Mouse (Mus musculus) brain, embryonic 18.5 days (tissue): ENCODE results near the gene Slc35a3.

ENCODE experiments used
- DNase-seq: peaks from one replicate; pipeline ENCODE4 v3.0.0-alpha.2; 2012; ENCODE audit warnings: low read depth, low spot score

Gene Slc35a3

DNA sequence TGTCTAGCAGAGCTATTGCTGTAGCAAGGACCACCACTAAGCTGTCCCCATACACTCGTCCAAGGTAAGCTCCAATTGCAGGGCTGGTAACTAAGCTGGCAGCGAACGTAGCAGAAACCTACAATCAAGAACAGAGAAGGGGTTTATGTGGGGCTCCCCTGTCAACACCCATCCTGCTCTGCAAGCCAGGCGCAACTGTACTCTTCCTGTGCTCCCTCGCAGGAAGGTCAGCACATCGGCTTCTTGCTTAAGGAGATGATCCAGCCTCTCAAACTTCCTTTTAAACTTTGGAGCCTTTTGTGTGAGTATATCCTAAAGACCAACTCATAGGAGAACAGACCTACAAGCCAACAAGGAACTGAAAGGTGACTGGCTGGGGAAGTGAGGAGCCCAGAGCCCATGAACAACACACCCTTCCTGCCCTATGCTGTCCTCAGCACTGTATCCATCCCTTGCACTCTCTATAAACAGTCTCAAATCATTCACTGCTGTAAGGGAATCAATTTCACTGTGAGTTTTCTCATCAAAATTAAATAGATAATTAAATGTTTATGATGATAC lies 70.7 kb downstream of the Slc35a3 start:
- no peak for DNase-seq

- no peak for DNase-seq
Measured at GRCm38 (mm10) chr3:116640024-116640423, 72.6 kb downstream of the Slc35a3 start.

DNA sequence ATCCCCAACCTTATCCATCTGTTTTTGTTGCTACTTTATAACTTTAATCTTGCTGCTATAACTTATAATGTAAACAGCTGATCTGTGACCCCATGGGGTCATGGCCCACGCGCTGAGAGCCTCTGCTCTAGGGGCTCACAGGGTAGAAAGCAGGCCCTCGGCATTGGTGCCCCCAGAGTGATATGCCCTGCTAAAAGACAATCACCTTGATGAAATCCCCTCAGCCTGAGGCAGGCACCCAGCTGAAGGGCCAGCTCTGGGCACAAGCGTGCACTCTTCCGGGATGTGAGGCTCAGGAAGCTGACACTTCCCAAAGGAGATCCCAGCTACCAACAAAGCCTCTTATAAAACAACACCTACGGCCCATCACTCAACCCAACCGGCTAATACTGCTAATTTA lies 74.1 kb downstream of the Slc35a3 start:
- no peak for DNase-seq

- DNase-seq = no peak
Measured at GRCm38 (mm10) chr3:116637693-116638476, 74.7 kb downstream of the Slc35a3 start.

DNA sequence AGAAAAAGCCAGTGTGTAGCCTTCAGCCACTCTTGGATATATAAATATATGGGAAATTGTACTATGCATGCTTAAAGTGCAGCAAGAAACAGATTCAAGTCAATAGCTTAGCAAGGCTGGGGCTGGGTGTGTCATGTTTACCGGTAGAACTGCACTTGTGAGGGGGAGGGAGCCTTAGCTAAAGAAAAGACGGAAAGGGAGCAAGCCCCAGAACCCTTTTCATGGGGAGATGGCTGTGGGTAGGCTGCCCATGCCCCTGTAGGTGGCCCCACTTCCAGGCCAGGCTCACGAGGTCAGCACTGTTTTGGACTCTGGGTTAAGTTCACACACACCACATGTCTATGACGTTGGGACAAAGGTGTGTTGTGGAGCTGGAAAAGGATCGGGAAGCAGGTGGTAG lies 76.8 kb downstream of the Slc35a3 start:
- DNase-seq = no peak

DNA sequence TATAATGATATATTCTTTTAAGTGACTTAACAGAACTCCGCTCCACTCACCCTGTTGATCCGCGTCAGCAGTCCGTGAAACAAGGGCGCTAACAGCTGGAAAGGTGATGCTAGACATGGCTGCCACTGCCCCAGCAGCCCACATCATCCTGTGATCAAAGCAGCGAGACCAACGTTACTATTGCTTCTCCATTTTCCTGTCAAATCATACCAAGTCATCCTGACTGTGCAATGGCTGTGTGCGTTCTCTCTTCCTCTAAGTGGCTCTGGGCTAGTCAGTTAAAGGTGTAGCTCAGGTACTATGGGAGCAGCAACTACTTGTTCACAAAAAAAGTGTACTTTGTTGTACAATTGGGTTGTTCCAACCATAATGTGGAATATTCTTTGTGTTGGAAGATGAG lies 77.8 kb downstream of the Slc35a3 start:
- no peak for DNase-seq

DNA sequence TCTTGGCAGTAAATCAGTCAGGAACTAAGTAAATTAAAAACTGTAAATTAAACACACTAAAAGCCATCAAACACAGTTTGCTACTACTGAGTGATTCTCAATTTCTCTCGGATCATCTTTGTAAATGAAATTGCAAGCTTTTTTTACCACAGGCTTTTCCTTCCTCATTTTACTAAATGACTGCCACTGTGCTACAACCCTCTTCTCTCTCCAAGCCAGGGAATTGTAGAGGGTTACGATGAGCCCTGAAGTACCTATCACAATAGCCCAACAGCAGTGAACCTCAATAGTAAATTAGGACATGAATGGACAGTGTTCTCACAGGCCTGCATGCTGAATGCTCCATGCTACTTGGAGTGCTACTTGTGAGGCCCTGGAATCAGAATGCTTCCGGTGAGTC lies 78.5 kb downstream of the Slc35a3 start:
- DNase-seq = no peak

- DNase-seq = no peak
Measured at GRCm38 (mm10) chr3:116632971-116633370, 79.7 kb downstream of the Slc35a3 start.

DNA sequence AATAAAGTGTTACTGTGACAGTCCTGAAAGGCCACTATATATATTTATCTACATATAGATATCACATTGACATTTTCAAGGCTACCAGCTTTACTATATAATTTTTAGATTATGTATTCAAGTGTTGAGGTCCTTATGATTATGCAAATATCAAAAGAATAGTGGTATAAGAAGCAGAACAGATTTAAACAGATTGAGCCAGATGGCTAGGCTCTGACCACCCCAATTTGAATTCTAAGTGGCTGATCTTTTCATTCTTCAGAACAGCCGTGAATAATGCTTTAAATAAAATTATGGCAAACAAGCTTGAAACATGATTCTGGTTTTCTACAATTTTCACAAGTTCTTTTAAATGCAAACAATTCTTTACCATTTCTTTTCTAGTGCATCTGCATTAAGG lies 81.2 kb downstream of the Slc35a3 start:
- DNase-seq = no peak

DNA sequence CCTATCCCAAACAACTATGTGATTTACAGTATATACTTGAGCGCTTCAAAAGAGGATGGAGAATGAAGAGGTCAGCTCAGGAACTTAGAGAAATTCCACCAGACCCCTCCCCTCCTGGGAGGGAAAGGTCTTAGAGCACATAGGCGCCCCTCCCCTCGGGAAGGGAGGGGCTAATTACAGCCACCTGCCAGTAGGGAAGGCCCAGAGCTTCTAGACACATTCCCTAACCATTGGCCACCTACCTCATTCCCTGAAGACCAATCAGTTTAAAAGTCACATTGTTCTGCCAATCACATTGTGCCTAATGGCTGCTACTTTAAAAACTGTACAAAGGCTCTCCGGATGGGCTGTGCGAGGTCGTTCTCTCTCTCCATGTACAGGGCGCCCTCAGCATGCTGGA lies 90.0 kb downstream of the Slc35a3 start:
- no peak for DNase-seq

- DNase-seq = no peak
Measured at GRCm38 (mm10) chr3:116620636-116621370, 91.8 kb downstream of the Slc35a3 start.
